Comparison of ENCODE assay signal across 26 mouse cellular contexts in genomic region chr12:40594161-40594560, GRCm38 (mm10).
DNase-seq lines count a peak whose midpoint lies in the region; ATAC-seq and TF ChIP-seq lines count a peak whose summit lies in the region.
"Had no signal": no experiment of that assay in that cellular context is flagged by ENCODE, and none has a peak within 500 bp of the region (broad histone marks: within the 10 kb centered on the region; RNA-seq: fewer than 3 reads in every experiment).

No protein-coding gene starts in this region.

- H3K4me3 ChIP-seq in gastrocnemius, adult 2 months, result no peak overlapping the region
- H3K4me3 ChIP-seq in layer of hippocampus, adult 2 months, result no peak overlapping the region
- H3K4me3 ChIP-seq in cortical plate, adult 2 months (ENCODE audit: insufficient read depth, low read length), result no peak overlapping the region
- no peak overlapping the region for H3K4me3 ChIP-seq in midbrain, embryonic 13.5 days (replicated peaks)
- H3K4me3 ChIP-seq: embryonic facial prominence, embryonic 10.5 days; embryonic facial prominence, embryonic 12.5 days had no signal

- DNase-seq in gastrocnemius, adult 2 months, result no peak
- no peak for DNase-seq in gastrocnemius, postnatal 10 days
- no peak for DNase-seq in layer of hippocampus, adult 2 months (ENCODE audit: low spot score in 2 of 2)
- no peak for DNase-seq in layer of hippocampus, adult 8-10 months (ENCODE audit: low spot score in 2 of 2)
- peak; percentile 58 for DNase-seq in R1 (ENCODE audit: low read depth, low spot score)
- no peak for DNase-seq in layer of hippocampus, adult 18-20 months (ENCODE audit: low spot score in 2 of 2)
- DNase-seq: adrenal gland, adult 8-10 months; adrenal gland, postnatal 14 days; adrenal gland, postnatal 36 days; B cell, adult 2 months; cerebellum, adult 11-12 months; cerebellum, adult 2 months; cerebellum, adult 9-10 months; cerebellum, postnatal 14 days; cerebellum, postnatal 36 days had no signal

- no peaks in the 10 kb centered on the region for H3K9me3 ChIP-seq in midbrain, embryonic 13.5 days
- H3K9me3 ChIP-seq: embryonic facial prominence, embryonic 10.5 days; embryonic facial prominence, embryonic 12.5 days; G1E had no signal

- no peak for TF ChIP-seq CTCF in gastrocnemius, adult 2 months (IDR thresholded peaks at IDR 0.05)
- TF ChIP-seq CTCF in layer of hippocampus, adult 2 months (conservative IDR thresholded peaks at IDR 0.05), result no peak
- TF ChIP-seq CTCF in cortical plate, adult 2 months (IDR thresholded peaks at IDR 0.05; ENCODE audit: extremely low read depth, insufficient read depth, low read length), result no peak

- H3K27me3 ChIP-seq in midbrain, embryonic 13.5 days, result no peaks in the 10 kb centered on the region
- H3K27me3 ChIP-seq: CH12.LX; embryonic facial prominence, embryonic 12.5 days; Patski had no signal

- no peak for TF ChIP-seq POLR2A in cortical plate, adult 2 months (IDR thresholded peaks at IDR 0.05; ENCODE audit: extremely low read depth, insufficient read depth, low read length)

- no peak for ATAC-seq in midbrain, embryonic 13.5 days
- ATAC-seq: activated CD4-positive, CD25-positive, alpha-beta regulatory T cell, adult 4 months; CD4-positive, CD25-positive, alpha-beta regulatory T cell, adult 4 months; forebrain, embryonic 14.5 days; forebrain, embryonic 16.5 days; Patski had no signal

- intact Hi-C loops in gastrocnemius, adult 2 months (cut with DNase I), result no loop called here

- H3K4me2 ChIP-seq in midbrain, embryonic 13.5 days (replicated peaks), result no peak overlapping the region
- H3K4me2 ChIP-seq: embryonic facial prominence, embryonic 12.5 days had no signal

- H3K9ac ChIP-seq in midbrain, embryonic 13.5 days (replicated peaks), result no peak overlapping the region
- H3K9ac ChIP-seq: embryonic facial prominence, embryonic 12.5 days had no signal

- peaks cover 14% of the 10 kb centered on the region for H3K4me1 ChIP-seq in cortical plate, adult 2 months (ENCODE audit: control insufficient read depth, insufficient read depth, low read length)
- peaks cover 26% of the 10 kb centered on the region; the same call in 1 of the 2 replicates for H3K4me1 ChIP-seq in midbrain, embryonic 13.5 days (replicated peaks)
- H3K4me1 ChIP-seq: embryonic facial prominence, embryonic 10.5 days; embryonic facial prominence, embryonic 12.5 days had no signal

- H3K27ac ChIP-seq in gastrocnemius, adult 2 months, result peak overlapping the region; percentile 32; the same call in 1 of the 2 replicates
- H3K27ac ChIP-seq in layer of hippocampus, adult 2 months, result peak overlapping the region; percentile 36; the same call in 1 of the 2 replicates
- H3K27ac ChIP-seq in cortical plate, adult 2 months (ENCODE audit: insufficient read depth, low read length), result 0 out of 2 replicates have a peak overlapping the region, but pooled peaks have one; percentile 40
- H3K27ac ChIP-seq in midbrain, embryonic 13.5 days, result no peak overlapping the region
- H3K27ac ChIP-seq: embryonic facial prominence, embryonic 10.5 days; embryonic facial prominence, embryonic 12.5 days had no signal

- 84% methylated on average over 4 of the region's 4 CpGs for WGBS in midbrain, embryonic 13.5 days

- no peaks in the 10 kb centered on the region for H3K36me3 ChIP-seq in midbrain, embryonic 13.5 days
- H3K36me3 ChIP-seq: embryonic facial prominence, embryonic 10.5 days; embryonic facial prominence, embryonic 12.5 days; G1E had no signal
